Mouse (Mus musculus): ENCODE measurements around the gene Klkb1. TPM values are rescaled to one million over a fixed set of nuclear protein-coding genes. Genes with fewer than 3 reads are reported as not detected.
"Not testable (repeated sequence)": the region's sequence is repeated elsewhere in the genome, so short reads cannot be mapped to it uniquely, and the experiment has no call there.

Gene Klkb1
- 0.19 TPM in 1 of 3 replicates, not detected in the others for total RNA-seq (2017)

DNA sequence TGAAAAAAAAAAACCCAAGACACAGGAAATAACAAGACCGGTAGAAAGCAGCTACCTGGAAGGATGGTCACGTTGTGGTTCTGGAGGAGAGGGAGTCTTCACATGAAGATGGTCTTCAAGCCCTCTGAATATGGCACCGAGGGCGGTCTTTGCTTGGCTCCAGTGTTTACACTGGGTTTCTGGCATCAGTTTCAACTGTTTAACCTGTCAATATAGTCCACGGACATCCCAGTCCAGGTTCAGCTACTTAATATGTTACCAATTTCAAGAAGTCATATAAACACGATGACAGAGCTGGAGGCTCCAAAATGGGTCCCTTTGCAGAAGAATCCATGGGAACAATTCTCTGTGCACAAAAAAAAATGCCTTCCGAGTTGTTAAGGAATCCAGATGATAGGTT is at the start of gene Klkb1:
Gene Klkb1 (minus strand): TSS at position 173 of the 400 bp plus-strand sequence.
- no peak for ATAC-seq (replicated peaks; ENCODE audit: insufficient number of reproducible peaks, low FRiP score, low TSS enrichment, poor library complexity, severe bottlenecking)

DNA sequence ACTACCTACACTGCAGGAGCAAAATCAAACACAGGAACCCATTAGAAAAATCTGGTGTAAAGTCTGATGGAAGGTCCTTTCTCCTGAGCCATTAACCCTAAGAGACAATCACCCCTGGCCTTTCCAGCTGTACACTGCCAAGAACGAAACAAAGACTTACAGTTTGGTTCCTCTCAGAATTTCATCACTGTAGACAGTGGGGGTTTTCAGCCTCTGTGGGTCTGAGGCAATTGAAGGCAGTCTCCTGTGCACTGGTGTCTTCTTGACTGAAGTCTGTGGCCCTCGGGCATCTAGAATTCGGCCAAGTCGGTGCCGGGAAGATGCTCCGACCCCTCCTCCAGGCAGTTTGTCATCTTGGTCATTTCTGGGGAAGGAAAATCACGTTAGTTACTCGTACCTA is 49.6 kb upstream of the Klkb1 start:
- no peak for ATAC-seq (replicated peaks; ENCODE audit: insufficient number of reproducible peaks, low FRiP score, low TSS enrichment, poor library complexity, severe bottlenecking)

GRCm38 (mm10) chr8:45341630-45342628 is 47.3 kb upstream of the Klkb1 start:
- no peak for ATAC-seq (replicated peaks; ENCODE audit: insufficient number of reproducible peaks, low FRiP score, low TSS enrichment, poor library complexity, severe bottlenecking)

GRCm38 (mm10) chr8:45333493-45333892 is 38.8 kb upstream of the Klkb1 start:
- peak; percentile 73 for ATAC-seq (replicated peaks; ENCODE audit: insufficient number of reproducible peaks, low FRiP score, low TSS enrichment, poor library complexity, severe bottlenecking)

- ATAC-seq (replicated peaks; ENCODE audit: insufficient number of reproducible peaks, low FRiP score, low TSS enrichment, poor library complexity, severe bottlenecking), result peak; percentile 87
Measured at GRCm38 (mm10) chr8:45332685-45333409, 38.2 kb upstream of the Klkb1 start, which contains the start of gene Cyp4v3. Gene Cyp4v3 (minus strand): TSS chr8:45333216.

GRCm38 (mm10) chr8:45330856-45331255 is 36.2 kb upstream of the Klkb1 start:
- no peak for ATAC-seq (replicated peaks; ENCODE audit: insufficient number of reproducible peaks, low FRiP score, low TSS enrichment, poor library complexity, severe bottlenecking)

- ATAC-seq (replicated peaks; ENCODE audit: insufficient number of reproducible peaks, low FRiP score, low TSS enrichment, poor library complexity, severe bottlenecking), result no peak
Measured at GRCm38 (mm10) chr8:45329206-45329980, 34.7 kb upstream of the Klkb1 start.

DNA sequence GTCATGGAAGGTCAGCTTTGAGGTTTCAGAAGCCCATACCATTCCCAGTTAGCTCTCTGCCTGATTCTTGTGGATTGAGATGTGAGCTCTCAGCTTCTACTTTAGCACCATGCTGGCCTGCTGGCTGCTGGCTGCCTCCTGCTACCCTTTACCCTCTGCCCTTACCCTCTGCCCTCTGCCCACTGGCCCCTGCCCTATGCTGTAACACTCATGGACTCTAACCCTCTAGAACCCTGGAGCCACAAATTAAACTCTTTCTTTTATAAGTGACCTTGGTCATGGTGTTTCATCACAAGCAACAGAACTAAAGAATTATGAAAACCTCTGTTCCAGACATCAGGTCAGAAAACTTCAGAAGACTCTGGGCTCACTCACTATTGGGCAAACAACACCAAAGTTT is 32.4 kb upstream of the Klkb1 start:
- not testable (repeated sequence) for ATAC-seq (replicated peaks; ENCODE audit: insufficient number of reproducible peaks, low FRiP score, low TSS enrichment, poor library complexity, severe bottlenecking)

GRCm38 (mm10) chr8:45324151-45324550 is 29.5 kb upstream of the Klkb1 start:
- no peak for ATAC-seq (replicated peaks; ENCODE audit: insufficient number of reproducible peaks, low FRiP score, low TSS enrichment, poor library complexity, severe bottlenecking)

DNA sequence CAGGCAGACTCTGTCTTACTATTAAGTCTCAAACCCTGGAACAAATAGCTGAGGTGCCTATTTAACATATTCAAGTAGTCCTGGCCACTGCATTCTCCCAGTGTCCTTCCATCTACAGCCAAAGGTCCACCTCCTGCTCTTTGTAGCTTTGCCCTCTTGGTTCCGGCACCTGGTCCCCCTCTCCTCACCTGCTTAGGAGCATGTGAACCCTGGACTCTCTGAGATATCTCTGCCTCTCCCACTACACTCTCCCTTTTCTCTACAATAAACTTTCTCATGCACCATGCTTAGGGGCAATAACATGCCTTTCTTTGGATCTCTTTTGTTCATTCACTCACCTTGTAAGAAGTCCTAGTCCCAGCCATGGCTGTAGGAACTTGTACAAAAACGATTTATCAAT is 26.7 kb upstream of the Klkb1 start:
- ATAC-seq (replicated peaks; ENCODE audit: insufficient number of reproducible peaks, low FRiP score, low TSS enrichment, poor library complexity, severe bottlenecking), result no peak

DNA sequence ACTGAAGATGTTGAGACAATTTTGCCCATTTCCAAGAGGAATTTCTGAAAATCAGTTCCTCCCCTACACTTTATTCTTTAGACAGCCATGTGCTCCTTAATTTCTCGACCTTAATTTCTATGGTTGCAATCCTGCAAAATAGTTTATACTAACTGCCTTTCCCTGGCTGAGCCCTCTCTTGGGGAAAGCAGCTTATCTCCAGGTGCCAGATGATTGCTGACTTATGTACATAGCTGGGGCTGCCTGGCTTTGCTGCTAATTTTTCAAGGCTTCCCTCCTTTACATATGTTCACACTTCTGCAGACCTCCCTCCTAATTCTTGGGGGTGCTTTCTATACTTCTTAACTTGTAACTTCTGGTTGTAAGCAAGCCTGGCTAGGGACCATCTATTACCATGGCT is 26.3 kb upstream of the Klkb1 start:
- no peak for ATAC-seq (replicated peaks; ENCODE audit: insufficient number of reproducible peaks, low FRiP score, low TSS enrichment, poor library complexity, severe bottlenecking)

GRCm38 (mm10) chr8:45310967-45311366 is 16.3 kb upstream of the Klkb1 start:
- no peak for ATAC-seq (replicated peaks; ENCODE audit: insufficient number of reproducible peaks, low FRiP score, low TSS enrichment, poor library complexity, severe bottlenecking)

DNA sequence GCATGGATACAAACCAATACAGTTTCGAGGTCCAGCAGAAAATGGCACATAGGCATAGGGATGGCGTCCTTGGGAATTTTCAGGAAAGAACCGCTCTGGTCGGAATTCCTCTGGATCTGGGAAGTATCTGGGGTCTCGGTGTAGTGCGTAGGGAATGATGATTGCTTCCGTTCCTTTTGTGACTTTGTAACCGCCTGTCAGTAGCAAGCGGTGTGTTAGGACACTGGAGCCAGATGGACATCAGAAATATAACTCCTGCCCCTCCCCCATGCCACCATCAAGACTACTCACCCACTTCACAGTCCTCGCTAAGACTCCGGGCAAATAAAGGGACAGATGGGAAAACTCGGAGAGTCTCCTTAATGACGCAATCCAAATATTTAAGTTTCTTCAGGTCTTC is 13.7 kb upstream of the Klkb1 start, which contains the start of gene Gm45753:
Gene Gm45753 (minus strand): TSS at position 101 of the 400 bp plus-strand sequence.
- ATAC-seq (replicated peaks; ENCODE audit: insufficient number of reproducible peaks, low FRiP score, low TSS enrichment, poor library complexity, severe bottlenecking), result no peak

GRCm38 (mm10) chr8:45305479-45305878 is 10.8 kb upstream of the Klkb1 start:
- no peak for ATAC-seq (replicated peaks; ENCODE audit: insufficient number of reproducible peaks, low FRiP score, low TSS enrichment, poor library complexity, severe bottlenecking)

GRCm38 (mm10) chr8:45304354-45304753 is 9.7 kb upstream of the Klkb1 start:
- ATAC-seq (replicated peaks; ENCODE audit: insufficient number of reproducible peaks, low FRiP score, low TSS enrichment, poor library complexity, severe bottlenecking), result no peak

DNA sequence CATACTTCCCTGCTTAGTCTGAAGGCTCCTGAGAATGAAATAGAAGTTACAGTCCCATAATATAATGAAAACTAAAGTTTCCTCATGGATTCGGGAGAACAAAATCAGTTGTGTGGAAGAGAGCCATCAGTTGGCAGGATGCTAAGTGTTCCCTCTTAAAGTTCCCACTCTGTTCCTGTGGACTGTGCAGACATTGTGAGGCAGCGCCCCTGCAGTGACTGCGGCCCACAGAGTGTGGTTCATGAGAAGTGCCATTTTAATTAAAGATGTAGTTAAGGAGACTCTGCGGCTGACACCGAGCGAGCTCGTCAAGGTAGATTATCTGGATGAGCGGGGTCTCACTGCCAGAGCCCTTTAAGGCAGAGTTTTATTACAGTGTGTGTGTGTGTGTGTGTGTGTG is 7.7 kb upstream of the Klkb1 start:
- ATAC-seq (replicated peaks; ENCODE audit: insufficient number of reproducible peaks, low FRiP score, low TSS enrichment, poor library complexity, severe bottlenecking), result no peak

DNA sequence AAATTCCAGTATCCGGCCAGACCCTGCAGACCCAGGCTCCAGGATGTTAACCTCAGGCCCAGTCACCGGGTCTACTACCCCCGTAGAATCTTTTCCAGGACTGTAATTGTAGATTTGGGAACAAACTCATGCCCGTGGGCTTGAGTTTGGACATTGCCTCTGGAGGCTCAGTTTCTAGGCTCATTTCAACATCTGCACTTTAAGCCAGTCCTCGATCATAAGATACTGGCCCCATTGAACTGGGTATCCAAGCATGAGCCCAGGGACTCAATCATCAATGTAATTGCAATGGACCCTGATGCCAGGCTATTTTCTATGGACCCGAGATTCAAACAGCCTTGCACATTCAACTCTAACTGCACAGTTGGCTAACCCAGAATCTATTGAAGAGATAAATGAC is 617 bp upstream of the Klkb1 start:
- ATAC-seq (replicated peaks; ENCODE audit: insufficient number of reproducible peaks, low FRiP score, low TSS enrichment, poor library complexity, severe bottlenecking), result no peak

DNA sequence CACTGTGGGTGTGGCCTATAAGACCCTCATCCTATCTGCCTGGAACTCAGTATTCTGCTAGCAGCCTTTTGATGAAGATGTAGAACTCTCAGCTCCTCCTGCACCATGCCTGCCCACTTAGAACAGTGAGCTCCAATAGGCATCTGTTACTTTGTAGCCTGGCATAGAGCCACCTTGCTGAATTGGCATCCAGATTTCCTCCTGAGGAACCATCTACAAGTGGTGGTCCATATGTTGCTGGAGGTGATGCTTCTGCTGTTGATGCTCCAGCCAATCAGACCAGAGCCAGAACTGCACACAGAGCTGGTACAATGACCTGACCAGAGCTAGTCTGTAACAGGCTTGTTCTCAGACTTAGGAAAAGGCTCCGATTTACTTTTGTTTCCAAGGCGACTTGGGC is 2.9 kb downstream of the Klkb1 start:
- ATAC-seq (replicated peaks; ENCODE audit: insufficient number of reproducible peaks, low FRiP score, low TSS enrichment, poor library complexity, severe bottlenecking), result no peak

- ATAC-seq (replicated peaks; ENCODE audit: insufficient number of reproducible peaks, low FRiP score, low TSS enrichment, poor library complexity, severe bottlenecking), result no peak
Measured at GRCm38 (mm10) chr8:45281630-45282029, 13.0 kb downstream of the Klkb1 start.
